Mouse (Mus musculus) ES-E14 (cell line): ENCODE results near the gene Pdzk1.

Experiments used
- CHD2 ChIP-seq: IDR thresholded peaks from 2 replicates; pipeline ENCODE4 v1.6.1; 2014; ENCODE audit warnings: mild to moderate bottlenecking, low read depth, low read length, inconsistent platforms
- HCFC1 ChIP-seq: IDR thresholded peaks from 2 replicates; pipeline ENCODE4 v1.6.1; 2012; ENCODE audit warnings: low read length, inconsistent platforms, borderline replicate concordance; ENCODE audit not compliant: insufficient read depth
- ZNF384 ChIP-seq: IDR thresholded peaks from 2 replicates; pipeline ENCODE4 v1.6.1; 2012; ENCODE audit warnings: low read depth, low read length, inconsistent platforms

DNA sequence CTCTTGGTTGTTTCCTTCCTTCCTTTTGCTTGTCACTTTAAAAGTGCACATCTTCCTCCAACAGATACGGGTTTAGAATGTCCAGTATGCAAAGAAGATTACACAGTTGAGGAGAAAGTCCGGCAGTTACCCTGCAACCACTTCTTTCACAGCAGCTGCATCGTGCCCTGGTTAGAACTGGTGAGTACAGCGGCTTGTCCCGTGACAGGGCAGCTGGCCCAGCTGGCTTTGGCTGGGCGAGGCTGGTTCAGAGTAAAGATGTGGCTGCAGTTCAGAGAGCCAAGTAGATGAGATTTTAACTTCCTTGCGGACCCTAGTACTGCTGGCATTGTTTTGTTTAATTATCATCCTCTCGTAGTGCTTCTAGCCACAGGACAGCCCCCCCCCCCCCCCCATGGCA is 40.6 kb upstream of the Pdzk1 start:
- TF ChIP-seq ZNF384 (no peak), HCFC1 (no peak), CHD2 (no peak)
